Mouse (Mus musculus) layer of hippocampus, adult 9-11 months (tissue): ENCODE data around the gene Tmem129.
A peak's percentile ranks its signal among the peaks of the same experiment; 100 is the strongest.

Experiments used
- DNase-seq: peaks from one replicate; pipeline ENCODE4 v3.0.0; 2022

Gene Tmem129

DNA sequence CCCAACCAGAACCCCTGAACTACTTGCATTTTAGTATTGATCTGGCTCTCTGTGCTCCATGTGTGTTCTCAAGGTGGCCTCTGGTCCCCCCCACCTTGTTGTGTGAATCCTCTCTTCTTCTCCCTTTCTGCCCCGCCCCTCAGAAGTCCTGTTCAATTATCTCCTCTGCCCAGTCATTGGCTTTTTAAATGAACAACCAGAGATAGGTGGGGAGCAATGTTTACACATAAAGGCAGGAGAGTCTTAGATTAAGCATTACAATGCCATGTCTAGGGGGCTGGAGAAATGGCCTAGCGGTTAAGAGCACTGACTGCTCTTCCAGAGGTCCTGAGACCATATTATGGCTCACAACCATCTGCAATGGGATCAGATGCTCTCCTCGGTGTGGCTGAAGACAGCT, 22.9 kb downstream of the Tmem129 start:
- no peak for DNase-seq

DNA sequence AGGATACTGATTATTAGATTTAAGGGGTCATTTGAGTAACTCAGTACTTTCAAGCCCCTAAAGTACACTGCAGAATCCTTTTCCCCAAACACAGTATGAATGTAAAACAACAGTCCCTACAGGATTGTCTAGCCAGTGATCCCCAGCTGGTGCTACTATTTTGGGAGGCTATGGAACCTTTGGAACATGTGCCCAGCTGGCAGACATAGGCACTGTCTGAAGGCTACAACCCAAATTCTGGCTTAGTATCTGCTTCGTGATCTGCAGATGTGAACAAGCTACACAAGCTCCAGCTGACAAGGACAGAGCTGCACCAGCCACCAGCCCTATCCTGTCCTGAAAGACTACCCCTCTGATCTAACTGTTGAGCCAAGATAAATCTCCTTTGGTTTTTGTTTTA, 25.7 kb downstream of the Tmem129 start:
- DNase-seq = no peak

DNA sequence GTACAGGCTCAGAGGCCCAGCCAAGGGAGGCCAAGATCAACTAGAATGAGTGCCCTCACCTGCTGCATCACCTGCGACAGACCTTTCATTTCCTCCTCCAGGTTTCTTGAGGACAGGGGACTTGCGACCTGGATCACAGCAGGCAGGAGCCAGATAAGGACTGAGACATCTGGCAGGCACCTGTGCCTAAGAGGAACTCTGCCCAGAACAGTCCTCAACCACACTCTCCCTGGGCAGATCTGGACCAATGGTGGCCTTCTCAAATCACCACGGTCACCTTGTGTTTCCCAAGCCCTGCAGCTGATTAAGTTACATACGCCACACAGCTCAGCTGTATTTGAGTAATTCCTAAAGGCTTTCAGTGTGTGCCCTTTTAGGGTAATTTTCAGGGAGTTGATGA, 27.6 kb downstream of the Tmem129 start:
- DNase-seq = no peak

DNA sequence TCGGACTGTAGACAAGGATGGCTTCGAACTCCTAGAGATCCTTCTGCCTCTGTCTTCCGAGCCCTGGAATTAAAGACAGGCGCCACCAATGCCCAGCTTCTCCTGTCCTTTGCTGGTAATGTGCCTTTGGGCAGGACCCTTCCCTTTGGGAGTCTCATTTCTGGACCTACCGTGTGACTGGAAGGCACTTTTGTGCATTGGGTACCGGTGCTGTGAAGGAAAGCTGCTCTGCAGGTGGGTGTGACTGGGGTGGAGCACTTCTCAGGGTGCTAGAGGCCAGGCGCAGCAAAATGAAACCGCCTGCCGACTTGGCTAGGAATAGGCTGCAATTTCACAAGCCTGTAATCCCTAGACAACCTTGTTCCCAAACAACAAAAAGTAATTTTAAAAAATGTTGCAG, 28.2 kb downstream of the Tmem129 start:
- DNase-seq = peak; percentile 42

DNA sequence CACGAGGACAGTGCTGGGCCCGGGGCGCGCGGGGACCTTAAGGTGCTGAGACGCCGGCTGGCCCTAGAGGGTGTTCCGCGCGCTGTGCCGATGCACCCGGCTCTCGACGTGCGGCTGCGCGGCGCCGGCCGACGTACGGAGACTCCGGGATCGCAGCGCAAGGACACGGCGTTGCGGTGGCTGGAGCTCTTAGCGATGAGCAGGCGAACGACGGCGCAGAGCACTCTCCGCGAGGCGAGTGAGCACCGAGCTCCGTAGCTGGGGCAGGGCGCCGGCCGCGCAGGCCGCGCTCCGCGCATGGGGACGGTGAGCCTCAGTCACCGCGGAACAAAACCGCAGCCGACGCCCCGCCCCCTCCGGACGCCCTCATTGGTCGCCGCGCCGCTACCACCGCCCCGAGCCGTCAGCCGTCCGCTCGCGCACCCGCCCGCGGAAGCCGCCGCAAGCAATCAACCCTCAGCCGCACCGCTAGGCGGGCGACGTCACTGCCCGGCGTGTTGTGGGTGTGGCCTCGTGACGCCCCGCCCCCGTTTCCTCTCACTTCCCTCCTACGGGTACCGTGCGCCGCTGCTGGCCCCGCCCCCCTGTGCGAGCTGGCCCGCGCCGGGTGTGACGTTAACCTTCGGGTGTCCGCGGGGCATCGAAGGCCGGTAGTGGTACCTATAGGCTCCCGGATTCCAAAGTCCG, 28.8 kb downstream of the Tmem129 start, which contains the start of the genes Fam53a and Gm9903:
Gene Fam53a, minus strand, starts transcription at position 335 of the 687 bp plus-strand sequence.
Gene Gm9903, plus strand, starts transcription at position 625 of the 687 bp plus-strand sequence.
- peak; percentile 99 for DNase-seq

DNA sequence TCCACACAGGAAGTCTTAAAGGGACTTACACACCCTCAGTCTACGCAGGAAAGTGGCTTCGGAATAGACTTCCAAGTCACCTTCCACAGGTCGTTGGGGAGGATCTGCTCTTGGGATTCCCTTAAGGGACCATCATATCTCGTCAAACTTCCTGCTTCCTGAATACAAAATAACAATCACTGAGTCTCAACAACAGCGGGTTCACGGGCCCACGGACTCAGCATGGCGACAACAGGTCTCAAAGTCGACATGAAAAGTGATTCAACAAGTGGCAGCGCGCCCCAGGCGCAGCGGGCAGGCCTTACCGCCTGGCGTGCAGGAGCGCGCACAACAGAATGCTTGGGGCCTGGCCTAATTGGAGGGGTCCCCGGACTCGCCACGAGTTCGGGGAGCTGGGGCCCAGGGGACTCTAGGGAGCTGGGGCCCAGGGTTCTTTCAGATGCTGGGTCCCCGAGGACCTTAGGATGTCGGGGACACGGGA, 29.4 kb downstream of the Tmem129 start:
- peak; percentile 48 for DNase-seq

DNA sequence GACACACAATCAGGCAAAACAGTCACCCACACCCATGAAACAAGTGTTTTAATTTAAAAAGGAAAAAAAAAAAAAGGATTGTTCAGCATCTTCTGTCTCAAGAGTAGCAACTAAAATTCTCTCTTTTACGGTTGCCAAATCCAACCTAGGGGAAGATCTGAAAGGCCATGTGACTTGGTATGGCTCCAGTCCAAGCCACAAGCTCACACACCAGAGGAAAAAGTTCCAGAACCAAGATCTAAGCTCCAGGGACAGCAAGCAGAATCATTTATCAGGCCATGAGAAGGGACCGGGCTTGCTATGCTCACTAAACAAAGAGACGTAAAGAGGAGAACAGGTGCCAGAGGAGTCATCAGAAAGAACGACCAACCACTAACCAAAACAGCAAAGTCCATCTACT, 30.2 kb downstream of the Tmem129 start:
- no peak for DNase-seq

GRCm38 (mm10) chr5:33623766-33624165, 34.5 kb downstream of the Tmem129 start:
- DNase-seq = no peak

DNA sequence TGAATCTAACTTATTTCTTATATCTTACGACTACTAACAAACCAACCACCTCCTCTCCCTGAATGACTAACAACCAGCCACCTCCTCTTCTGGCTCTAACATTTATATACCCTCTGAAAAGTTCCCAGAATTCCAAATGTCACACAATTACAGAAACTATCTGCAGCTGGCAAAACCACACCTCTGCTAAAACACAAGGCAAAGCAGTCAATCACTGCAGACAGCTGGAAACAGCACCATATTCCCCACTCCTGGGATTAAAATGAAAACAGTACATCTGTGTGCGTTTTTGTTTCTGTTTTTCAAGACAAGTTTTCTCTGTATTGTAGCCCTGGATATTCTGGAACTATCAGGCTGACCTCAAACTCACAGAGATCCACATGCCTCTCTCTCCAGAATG, 35.5 kb downstream of the Tmem129 start:
- no peak for DNase-seq

GRCm38 (mm10) chr5:33614391-33614790, 43.8 kb downstream of the Tmem129 start:
- no peak for DNase-seq

DNA sequence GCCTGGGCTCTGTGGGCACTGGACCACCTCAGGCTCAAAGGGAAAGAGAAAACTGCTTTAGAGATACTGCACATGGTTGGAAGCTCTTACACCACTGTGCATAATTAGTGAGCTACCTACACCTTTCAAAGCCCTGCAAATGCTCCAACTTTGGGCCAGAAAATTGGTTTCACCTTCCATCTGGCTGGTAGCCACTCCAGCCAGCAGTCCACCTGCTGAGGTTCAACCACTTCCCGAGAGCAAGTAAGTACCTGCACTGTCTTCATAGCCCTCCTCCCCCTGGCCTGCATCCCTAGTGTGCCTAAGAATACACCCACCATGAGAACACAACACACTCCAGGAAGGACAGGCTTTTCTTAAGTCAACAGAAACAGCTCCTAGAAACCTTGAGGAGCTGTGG, 46.4 kb downstream of the Tmem129 start:
- no peak for DNase-seq

- no peak for DNase-seq
Measured at GRCm38 (mm10) chr5:33609226-33609625, 49.0 kb downstream of the Tmem129 start.

DNA sequence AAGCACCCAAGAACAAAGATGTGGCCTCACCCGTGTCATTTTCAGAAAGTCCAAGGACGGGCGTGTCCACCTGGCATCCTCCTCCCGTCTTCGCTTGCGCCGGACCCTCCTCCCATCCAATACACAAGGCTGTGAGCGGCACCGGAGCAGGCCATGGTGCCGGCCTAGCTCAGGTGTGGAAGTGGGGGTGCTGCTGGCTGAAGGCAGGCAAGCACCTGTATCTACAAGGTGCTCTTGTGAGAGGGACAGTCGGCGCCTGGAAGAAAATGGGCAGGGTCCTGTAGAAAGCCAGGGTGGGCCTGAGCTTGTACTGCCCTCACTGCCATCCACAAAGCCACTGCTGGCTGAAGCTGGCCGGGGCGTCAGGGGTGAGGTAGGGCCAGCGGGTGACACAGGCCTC, 50.8 kb downstream of the Tmem129 start:
- no peak for DNase-seq

DNA sequence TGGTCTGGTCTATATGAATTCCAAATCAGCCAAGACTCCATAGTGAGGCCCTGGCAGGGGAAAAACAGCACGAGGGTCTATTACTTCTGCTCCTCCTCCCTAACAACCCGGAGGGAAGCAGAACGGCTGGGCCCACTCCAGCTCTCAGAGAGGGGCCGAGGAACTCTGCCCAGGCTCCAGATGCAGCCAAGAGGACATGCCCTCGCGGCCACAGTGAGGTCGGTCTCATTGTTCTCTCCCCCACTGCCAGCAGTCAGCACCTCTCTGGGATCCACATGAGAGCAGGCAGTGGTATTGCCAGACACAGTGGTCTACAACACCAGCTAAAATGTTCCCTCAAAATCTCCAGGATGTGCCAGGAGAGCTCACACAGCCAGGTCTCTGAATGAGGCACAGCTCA, 51.6 kb downstream of the Tmem129 start:
- DNase-seq = no peak

GRCm38 (mm10) chr5:33605314-33605713, 52.9 kb downstream of the Tmem129 start:
- DNase-seq = no peak
